Mouse (Mus musculus): ENCODE results near the gene Mettl24. TPM values are rescaled to one million over a fixed set of nuclear protein-coding genes. Genes with fewer than 3 reads are reported as not detected.

Mettl24 gene
- polyA plus RNA-seq, 1 experiment from 2014 or later, result 17.1 TPM

- Histone ChIP-seq H3K9me3 (ENCODE audit: low read length) (no peaks in the 10 kb centered on the region), H3K9ac (replicated peaks; ENCODE audit: low read depth) (no peak overlapping the region), H3K36me3 (ENCODE audit: insufficient read depth, low read length) (no peaks in the 10 kb centered on the region), H3K27me3 (replicated peaks; ENCODE audit: insufficient read depth, low read length) (no peaks in the 10 kb centered on the region), H3K4me3 (ENCODE audit: low read depth, low read length) (no peak overlapping the region), H3K4me1 (ENCODE audit: insufficient read depth, low read depth, low read length) (no peaks in the 10 kb centered on the region), H3K4me2 (replicated peaks; ENCODE audit: low read depth, low read length) (no peak overlapping the region), H3K27ac (ENCODE audit: low read length) (no peak overlapping the region)
- ATAC-seq, result no peak
- DNase-seq (ENCODE audit: low spot score), result no peak
- 88% methylated on average over 9 of the region's 9 CpGs for WGBS
- no peak for TF ChIP-seq EP300 (IDR thresholded peaks at IDR 0.05)
- no peak for TF ChIP-seq CTCF (IDR thresholded peaks at IDR 0.05)
Observed at GRCm38 (mm10) chr10:40760195-40761009, 77.3 kb downstream of the Mettl24 start.

DNA sequence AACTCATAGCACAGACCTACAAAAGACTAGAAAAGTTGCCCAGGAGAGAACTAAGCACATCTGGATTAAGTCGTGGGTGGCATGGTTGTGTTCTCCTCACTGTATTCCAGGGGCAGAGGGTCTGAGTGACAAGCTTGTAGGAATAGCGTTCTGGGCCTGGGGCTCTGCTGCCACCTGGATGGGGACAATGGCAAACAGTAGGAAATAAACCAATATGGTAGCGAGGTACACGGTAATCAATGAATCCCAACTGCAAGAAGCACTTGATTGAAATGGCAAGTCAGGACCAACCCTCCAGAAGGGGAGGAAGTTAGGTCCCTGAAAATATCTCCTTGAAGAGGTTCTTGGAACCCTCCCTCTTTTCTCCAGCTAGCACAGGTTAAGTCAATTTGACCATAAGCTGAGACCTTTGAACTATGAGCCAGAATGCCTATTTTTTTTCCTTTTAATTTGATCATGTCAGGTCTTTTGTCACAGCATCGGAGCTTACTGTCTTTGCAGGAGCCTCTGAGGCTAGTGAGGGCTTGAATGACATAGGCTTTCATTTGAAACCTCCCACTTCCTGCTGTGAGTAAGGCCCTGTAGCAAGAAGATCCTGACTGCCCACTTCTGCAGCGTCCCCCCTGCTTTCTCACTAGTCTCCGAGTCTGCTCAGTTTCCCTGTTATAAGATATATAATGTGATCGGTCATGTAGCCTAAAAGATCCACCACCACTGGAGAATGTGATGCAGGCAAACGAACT is 78.1 kb downstream of the Mettl24 start:
- Histone ChIP-seq H3K27ac (ENCODE audit: low read length) (no peak overlapping the region), H3K4me1 (ENCODE audit: insufficient read depth, low read depth, low read length) (no peaks in the 10 kb centered on the region), H3K4me3 (ENCODE audit: low read depth, low read length) (no peak overlapping the region), H3K36me3 (ENCODE audit: insufficient read depth, low read length) (no peaks in the 10 kb centered on the region), H3K27me3 (replicated peaks; ENCODE audit: insufficient read depth, low read length) (no peaks in the 10 kb centered on the region), H3K9ac (replicated peaks; ENCODE audit: low read depth) (no peak overlapping the region), H3K4me2 (replicated peaks; ENCODE audit: low read depth, low read length) (no peak overlapping the region), H3K9me3 (ENCODE audit: low read length) (no peaks in the 10 kb centered on the region)
- 72% methylated on average over 9 of the region's 9 CpGs for WGBS
- DNase-seq (ENCODE audit: low spot score) (no peak), ATAC-seq (no peak)
- TF ChIP-seq CTCF (IDR thresholded peaks at IDR 0.05) (no peak), EP300 (IDR thresholded peaks at IDR 0.05) (no peak)

DNA sequence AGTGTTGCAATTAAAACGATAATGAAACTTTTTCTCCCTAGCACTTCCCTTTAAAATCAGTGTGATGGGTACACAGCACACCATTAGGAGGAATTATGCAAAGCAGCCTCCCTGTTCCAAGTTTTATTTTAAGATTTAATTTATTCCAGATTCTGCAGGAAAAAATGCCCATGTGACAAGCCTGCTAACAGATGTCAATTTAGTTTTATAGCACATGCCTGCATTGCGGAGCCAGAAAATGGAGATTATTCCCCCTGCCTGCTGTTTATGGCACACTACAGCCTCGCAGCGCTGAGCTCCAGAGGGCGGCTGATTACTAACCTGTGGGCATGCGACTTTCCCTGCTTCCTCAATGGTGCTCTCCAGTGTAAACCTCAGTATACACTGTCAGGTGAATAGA is 79.5 kb downstream of the Mettl24 start:
- H3K9ac ChIP-seq (replicated peaks; ENCODE audit: low read depth), result no peak overlapping the region

GRCm38 (mm10) chr10:40763084-40763720 is 80.1 kb downstream of the Mettl24 start:
- no peak for ATAC-seq
- no peak for DNase-seq (ENCODE audit: low spot score)
- no peaks in the 10 kb centered on the region for H3K9me3 ChIP-seq (ENCODE audit: low read length)
- 78% methylated on average over 5 of the region's 5 CpGs for WGBS
- no peak overlapping the region for H3K9ac ChIP-seq (replicated peaks; ENCODE audit: low read depth)
- H3K4me1 ChIP-seq (ENCODE audit: insufficient read depth, low read depth, low read length), result no peaks in the 10 kb centered on the region
- TF ChIP-seq EP300 (IDR thresholded peaks at IDR 0.05) (no peak), CTCF (IDR thresholded peaks at IDR 0.05) (no peak)
- H3K4me3 ChIP-seq (ENCODE audit: low read depth, low read length), result no peak overlapping the region
- no peak overlapping the region for H3K27ac ChIP-seq (ENCODE audit: low read length)
- no peaks in the 10 kb centered on the region for H3K36me3 ChIP-seq (ENCODE audit: insufficient read depth, low read length)
- H3K27me3 ChIP-seq (replicated peaks; ENCODE audit: insufficient read depth, low read length), result no peaks in the 10 kb centered on the region
- no peak overlapping the region for H3K4me2 ChIP-seq (replicated peaks; ENCODE audit: low read depth, low read length)

More for the DNA sequence above, 79.5 kb downstream of the Mettl24 start:
- DNase-seq (ENCODE audit: low spot score) (no peak), ATAC-seq (no peak)
- Histone ChIP-seq H3K4me1 (ENCODE audit: insufficient read depth, low read depth, low read length) (no peaks in the 10 kb centered on the region), H3K4me3 (ENCODE audit: low read depth, low read length) (no peak overlapping the region), H3K4me2 (replicated peaks; ENCODE audit: low read depth, low read length) (no peak overlapping the region), H3K27me3 (replicated peaks; ENCODE audit: insufficient read depth, low read length) (no peaks in the 10 kb centered on the region), H3K27ac (ENCODE audit: low read length) (no peak overlapping the region), H3K9me3 (ENCODE audit: low read length) (no peaks in the 10 kb centered on the region), H3K36me3 (ENCODE audit: insufficient read depth, low read length) (no peaks in the 10 kb centered on the region)
- TF ChIP-seq EP300 (IDR thresholded peaks at IDR 0.05) (no peak), CTCF (IDR thresholded peaks at IDR 0.05) (no peak)
- WGBS, result 81% methylated on average over 6 of the region's 6 CpGs

DNA sequence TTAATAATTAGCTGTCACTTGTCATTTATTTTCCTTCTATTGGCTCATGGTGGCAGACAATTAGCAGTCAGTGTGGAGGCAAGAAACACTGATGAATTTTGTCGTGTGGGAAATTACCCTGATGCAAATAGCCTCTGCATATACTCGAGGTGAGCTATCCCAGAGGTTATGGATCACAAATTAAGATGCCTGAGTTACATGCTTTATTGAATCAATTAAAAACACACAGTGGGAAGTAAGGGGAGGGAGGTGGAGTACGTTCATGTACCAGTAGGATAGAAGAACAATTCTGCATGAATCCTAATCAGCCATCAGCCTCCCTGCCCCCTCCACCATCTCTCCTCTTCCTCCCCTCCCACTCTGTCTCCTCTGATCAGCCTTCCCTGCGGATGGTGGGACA is 89.2 kb downstream of the Mettl24 start:
- Histone ChIP-seq H3K4me3 (ENCODE audit: low read depth, low read length) (no peak overlapping the region), H3K36me3 (ENCODE audit: insufficient read depth, low read length) (no peaks in the 10 kb centered on the region), H3K4me1 (ENCODE audit: insufficient read depth, low read depth, low read length) (no peaks in the 10 kb centered on the region), H3K4me2 (replicated peaks; ENCODE audit: low read depth, low read length) (no peak overlapping the region), H3K9me3 (ENCODE audit: low read length) (no peaks in the 10 kb centered on the region), H3K9ac (replicated peaks; ENCODE audit: low read depth) (no peak overlapping the region), H3K27me3 (replicated peaks; ENCODE audit: insufficient read depth, low read length) (no peaks in the 10 kb centered on the region), H3K27ac (ENCODE audit: low read length) (no peak overlapping the region)
- no peak for DNase-seq (ENCODE audit: low spot score)
- WGBS, result 57% methylated on average over 4 of the region's 4 CpGs
- TF ChIP-seq CTCF (IDR thresholded peaks at IDR 0.05) (no peak), EP300 (IDR thresholded peaks at IDR 0.05) (no peak)
- ATAC-seq, result no peak

DNA sequence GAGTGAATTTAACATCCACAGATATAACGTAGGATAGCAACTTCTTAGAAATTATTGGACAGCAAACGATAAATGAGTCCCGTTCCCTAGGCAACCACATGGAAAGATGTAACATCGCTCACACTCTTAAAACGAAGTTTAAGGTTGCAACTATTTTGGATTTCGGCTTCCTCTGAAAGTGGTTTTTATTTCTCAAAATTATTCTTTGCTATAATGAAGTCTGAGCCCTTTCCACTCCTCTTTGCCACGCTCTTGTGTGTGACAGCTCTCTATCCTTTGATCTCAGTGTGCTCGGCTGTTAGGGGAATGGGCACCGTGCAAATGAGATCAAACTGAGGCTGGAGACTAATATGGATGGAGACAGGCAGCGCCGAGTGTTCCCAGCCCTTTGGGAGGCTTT is 92.1 kb downstream of the Mettl24 start:
- WGBS, result 60% methylated on average over 11 of the region's 11 CpGs
- Histone ChIP-seq H3K27ac (ENCODE audit: low read length) (no peak overlapping the region), H3K4me2 (replicated peaks; ENCODE audit: low read depth, low read length) (no peak overlapping the region), H3K36me3 (ENCODE audit: insufficient read depth, low read length) (no peaks in the 10 kb centered on the region), H3K9me3 (ENCODE audit: low read length) (no peaks in the 10 kb centered on the region), H3K27me3 (replicated peaks; ENCODE audit: insufficient read depth, low read length) (no peaks in the 10 kb centered on the region), H3K4me1 (ENCODE audit: insufficient read depth, low read depth, low read length) (no peaks in the 10 kb centered on the region), H3K4me3 (ENCODE audit: low read depth, low read length) (no peak overlapping the region), H3K9ac (replicated peaks; ENCODE audit: low read depth) (no peak overlapping the region)
- no peak for DNase-seq (ENCODE audit: low spot score)
- ATAC-seq, result no peak
- TF ChIP-seq EP300 (IDR thresholded peaks at IDR 0.05) (no peak), CTCF (IDR thresholded peaks at IDR 0.05) (no peak)
